Comparison of ENCODE assay signal across 8 mouse cellular contexts in genomic region chr2:57237475-57237919, GRCm38 (mm10). TPM values are rescaled to one million over a fixed set of nuclear protein-coding genes. Genes with fewer than 3 reads are reported as not detected.
DNase-seq lines count a peak whose midpoint lies in the region; TF ChIP-seq lines count a peak whose summit lies in the region.

TSS of gene Gpd2 (plus strand) at chr2:57237635.

- TF ChIP-seq POLR2A in kidney, adult 2 months (IDR thresholded peaks at IDR 0.05; ENCODE audit: low read depth, low read length): no peak
- no peak for TF ChIP-seq POLR2A in myocyte (IDR thresholded peaks at IDR 0.05; ENCODE audit: insufficient read length, low read depth)

- H3K4me1 ChIP-seq in kidney, adult 2 months (ENCODE audit: control insufficient read depth, insufficient read depth, low read length): 0 out of 2 replicates have a peak, but pooled peaks cover 3% of the 10 kb centered on the region
- H3K4me1 ChIP-seq in ES-E14 (ENCODE audit: control insufficient read depth in 2 of 2, insufficient read depth in 2 of 2, low read length in 2 of 2, poor library complexity in 1 of 2): peaks cover 7 to 21% of the 10 kb centered on the region in 2 experiments
- H3K4me1 ChIP-seq in erythroblast, embryonic 14.5 days (ENCODE audit: control insufficient read depth): peaks cover 22% of the 10 kb centered on the region

- H3K27me3 ChIP-seq in kidney, adult 2 months (replicated peaks; ENCODE audit: control insufficient read depth, insufficient read depth, low read length): no peaks in the 10 kb centered on the region
- no peaks in the 10 kb centered on the region for H3K27me3 ChIP-seq in erythroblast, embryonic 14.5 days (ENCODE audit: control insufficient read depth)
- no peaks in the 10 kb centered on the region for H3K27me3 ChIP-seq in myocyte (ENCODE audit: control insufficient read depth, insufficient read depth, insufficient read length)

- in situ Hi-C loops in ES-E14 (cut with MboI; ENCODE audit: low sequenced_read_pairs in 2 of 2, unreplicated experiment in 2 of 2): no loop called here

- no peaks in the 10 kb centered on the region for H3K9me3 ChIP-seq in ES-E14 (ENCODE audit: control insufficient read depth, insufficient read depth, low read depth, low read length)
- H3K9me3 ChIP-seq in erythroblast, embryonic 14.5 days (ENCODE audit: control insufficient read depth, low read length): no peaks in the 10 kb centered on the region

- no peak for TF ChIP-seq CTCF in kidney, adult 2 months (conservative IDR thresholded peaks at IDR 0.05; ENCODE audit: insufficient read depth, insufficient read length, low read depth, low read length)

- DNase-seq in kidney, adult 2 months: no peak
- DNase-seq in kidney, adult 11 months: no peak
- no peak for DNase-seq in ES-E14 (ENCODE audit: low read depth, low spot score)
- DNase-seq in heart, postnatal 10 days: no peak
- peak in 1 of 2 experiments; percentile 44 for DNase-seq in left cerebral cortex, postnatal 25 days (ENCODE audit: low spot score in 2 of 2)
- DNase-seq in kidney, adult 18-20 months: no peak

- no peaks in the 10 kb centered on the region for H3K36me3 ChIP-seq in kidney, adult 2 months (ENCODE audit: control insufficient read depth, insufficient read depth, low read length)
- H3K36me3 ChIP-seq in ES-E14 (ENCODE audit: control insufficient read depth, insufficient read depth, low read length, poor library complexity, severe bottlenecking) (no peaks in the 10 kb centered on the region), myocyte (ENCODE audit: control insufficient read depth, insufficient read depth) (no peaks in the 10 kb centered on the region)
- no peaks in the 10 kb centered on the region for H3K36me3 ChIP-seq in erythroblast, embryonic 14.5 days (ENCODE audit: control insufficient read depth)

- 8% methylated on average over 20 of the region's 20 CpGs for WGBS in kidney, adult 2 months

- peak within 1 kb of the TSS; percentile 88 for H3K27ac ChIP-seq in kidney, adult 2 months (ENCODE audit: insufficient read depth, low read depth, low read length)
- H3K27ac ChIP-seq in ES-E14 (ENCODE audit: insufficient read depth, low read depth, low read length, poor library complexity, severe bottlenecking): peak within 1 kb of the TSS; percentile 91

- intact Hi-C loops in heart, postnatal 10 days (cut with DNase I): loop anchor here (10.0 kb wide), 1 partner anchor 113 kb away; the partner anchor contains the start of gene Nr4a2
- intact Hi-C loops in left cerebral cortex, postnatal 25 days (cut with DNase I): loop anchor here (2.0 to 10.0 kb wide), 2 partner anchors 55 to 123 kb away; no protein-coding TSS in a partner anchor

- peak within 1 kb of the TSS; percentile 97 for H3K4me3 ChIP-seq in kidney, adult 2 months (ENCODE audit: insufficient read depth, low read depth, low read length)
- H3K4me3 ChIP-seq in ES-E14 (ENCODE audit: insufficient read depth in 1 of 2, low read depth in 1 of 2, low read length in 2 of 2, poor library complexity in 1 of 2, severe bottlenecking in 1 of 2): peak within 1 kb of the TSS; percentile 67 to 78
- peak within 1 kb of the TSS; percentile 85 for H3K4me3 ChIP-seq in erythroblast, embryonic 14.5 days (replicated peaks)
- peak within 1 kb of the TSS; percentile 86 for H3K4me3 ChIP-seq in myocyte

- peak within 1 kb of the TSS; percentile 84 for H3K9ac ChIP-seq in ES-E14 (ENCODE audit: insufficient read depth, low read depth, low read length, poor library complexity, severe bottlenecking)

- H3K4me2 ChIP-seq in myocyte (ENCODE audit: low read depth): peak within 1 kb of the TSS; percentile 95

- H3ac ChIP-seq in myocyte (ENCODE audit: control insufficient read depth, insufficient read length): peak within 1 kb of the TSS; percentile 52

- peaks cover 35% of the 10 kb centered on the region for H3K79me2 ChIP-seq in myocyte (ENCODE audit: control insufficient read depth, insufficient read depth)

TF ChIP-seq in ES-E14, 5 proteins besides CTCF, POLR2A, EP300 and RAD21:
- TF ChIP-seq ZC3H11A (IDR thresholded peaks at IDR 0.05; ENCODE audit: borderline replicate concordance, low read depth, low read length): no peak
- no peak for TF ChIP-seq CHD2 (IDR thresholded peaks at IDR 0.05; ENCODE audit: low read depth, low read length)
- TF ChIP-seq MAFK (IDR thresholded peaks at IDR 0.05; ENCODE audit: insufficient read depth, low read depth, low read length): no peak
- no peak for TF ChIP-seq ZNF384 (IDR thresholded peaks at IDR 0.05; ENCODE audit: low read depth, low read length)
- no peak for TF ChIP-seq HCFC1 (IDR thresholded peaks at IDR 0.05; ENCODE audit: borderline replicate concordance, insufficient read depth, low read length)

TF ChIP-seq in myocyte, 11 proteins besides CTCF, POLR2A, EP300 and RAD21:
- TF ChIP-seq USF1 (IDR thresholded peaks at IDR 0.05; ENCODE audit: low read depth): no peak
- TF ChIP-seq MYOG (IDR thresholded peaks at IDR 0.05; ENCODE audit: control insufficient read depth in 1 of 3, insufficient read depth in 1 of 3, insufficient read length in 2 of 3, low read depth in 2 of 3): no peak
- TF ChIP-seq E2F4 (IDR thresholded peaks at IDR 0.05; ENCODE audit: insufficient read depth): no peak
- TF ChIP-seq MAX (IDR thresholded peaks at IDR 0.05; ENCODE audit: low read depth): no peak
- TF ChIP-seq SRF (IDR thresholded peaks at IDR 0.05; ENCODE audit: control insufficient read depth, insufficient read length, low read depth): no peak
- TF ChIP-seq CEBPB (IDR thresholded peaks at IDR 0.05; ENCODE audit: insufficient read depth, poor library complexity, severe bottlenecking): no peak
- no peak for TF ChIP-seq POLR2AphosphoS2 (IDR thresholded peaks at IDR 0.05; ENCODE audit: insufficient read length, low read depth)
- TF ChIP-seq MYOD1 (IDR thresholded peaks at IDR 0.05; ENCODE audit: control insufficient read depth in 1 of 3, insufficient read length in 2 of 3, low read depth in 2 of 3): no peak
- TF ChIP-seq TCF3 (IDR thresholded peaks at IDR 0.05; ENCODE audit: insufficient read length, low read depth): no peak
- no peak for TF ChIP-seq TCF12 (IDR thresholded peaks at IDR 0.05; ENCODE audit: insufficient read depth, poor library complexity, severe bottlenecking)
- TF ChIP-seq REST (IDR thresholded peaks at IDR 0.05; ENCODE audit: insufficient read depth, insufficient read length): no peak

RNA-seq across cellular contexts. Expression of gene Gpd2, which starts in this region (rescaled TPM):
- polyA plus RNA-seq in kidney, adult 2 months (2012; rRNA removed): 12.5 and 17.2 TPM in 2 replicates
- total RNA-seq in ES-E14 (2012; rRNA removed): 56.2 and 71.4 TPM in 2 replicates
- polyA plus RNA-seq in erythroblast, embryonic 14.5 days (2012): 0.07 and 0.12 TPM in 2 replicates
- total RNA-seq in heart, postnatal 10 days (2021): 10 to 100 TPM; 20.7 to 42.3 TPM
- 10 to 100 TPM; 96.8 to 99.0 TPM for total RNA-seq in left cerebral cortex, postnatal 25 days (2021)
- 11.1 TPM for polyA plus RNA-seq in myocyte (2012; fragmentation: generic; extraction: Trizol)

Comparison
In these comparisons a context has a peak if more than half of its experiments do, and no peak if none do; other contexts are left out.
1. RNA of gene Gpd2 (polyA plus RNA-seq): 12.5 to 17.2 TPM in kidney, adult 2 months and 11.1 TPM in myocyte (single experiment); 0.07 to 0.12 TPM in erythroblast, embryonic 14.5 days; every median in the first group is over 10 times any median in the second.
2. Peak in every context shown above with its lines, with median percentiles within 50 percentile points of each other: H3K4me3 ChIP-seq.